Mouse (Mus musculus): ENCODE data around the gene Fkbp8. TPM values are rescaled to one million over a fixed set of nuclear protein-coding genes. Genes with fewer than 3 reads are reported as not detected.

Gene Fkbp8
- total RNA-seq, 2 experiments from 2014 or later: 162 to 184 TPM

DNA sequence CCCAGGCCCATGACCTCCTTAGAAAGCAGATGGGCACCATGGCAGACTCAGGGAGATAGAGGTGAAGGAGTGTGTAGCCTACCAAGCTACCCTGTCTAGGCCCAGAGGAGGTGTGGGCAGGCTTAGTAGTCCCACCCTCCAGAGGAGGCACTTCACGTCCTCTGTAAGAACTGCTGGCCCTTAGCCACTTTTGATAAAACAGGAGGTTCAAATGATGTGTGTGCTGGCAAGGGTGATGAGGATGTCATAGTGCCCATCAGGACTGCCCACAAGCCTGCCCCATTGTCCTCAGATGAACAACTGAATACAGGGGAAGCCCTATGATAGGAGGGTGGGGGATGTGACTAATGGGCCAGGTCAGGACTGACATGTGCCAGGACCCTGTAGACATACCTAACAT lies 25.3 kb downstream of the Fkbp8 start:
- DNase-seq (ENCODE audit: low spot score in 2 of 2): no peak

- DNase-seq (ENCODE audit: low spot score in 2 of 2): peak in 1 of 2 experiments; percentile 63
Observed at GRCm38 (mm10) chr8:70553740-70554139, 26.2 kb downstream of the Fkbp8 start.

DNA sequence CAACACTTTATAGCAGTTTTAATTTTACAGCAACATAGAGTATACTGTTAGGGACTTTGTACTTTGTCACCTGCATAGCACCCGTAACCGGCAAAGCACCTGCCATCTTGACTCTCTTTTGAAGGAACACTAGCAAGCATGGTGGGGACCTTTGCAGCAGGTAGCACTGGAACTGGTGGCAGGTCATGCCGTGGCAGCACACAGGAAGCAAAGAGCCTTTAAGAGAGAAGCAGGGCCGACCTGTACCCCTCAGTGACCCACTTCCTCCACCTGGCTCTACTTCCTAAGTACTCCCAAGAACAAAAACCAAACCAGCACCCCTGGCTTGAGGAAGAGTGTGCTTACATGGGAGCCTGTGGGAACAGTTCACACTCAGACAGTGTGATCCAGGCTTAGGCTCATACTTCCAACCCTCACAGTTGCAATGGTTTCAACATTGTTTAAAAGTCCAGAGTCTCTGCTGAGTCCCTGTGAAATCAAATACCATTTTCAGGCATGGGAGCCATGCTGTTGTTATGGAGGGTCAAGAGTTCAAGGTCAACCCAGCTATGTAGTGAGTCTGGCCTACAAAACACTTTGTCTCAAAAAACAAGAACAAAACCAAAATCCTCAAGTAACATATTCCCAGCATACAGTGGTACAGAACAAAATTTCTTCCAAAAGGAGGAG lies 27.7 kb downstream of the Fkbp8 start:
- DNase-seq (ENCODE audit: low spot score in 2 of 2): no peak

DNA sequence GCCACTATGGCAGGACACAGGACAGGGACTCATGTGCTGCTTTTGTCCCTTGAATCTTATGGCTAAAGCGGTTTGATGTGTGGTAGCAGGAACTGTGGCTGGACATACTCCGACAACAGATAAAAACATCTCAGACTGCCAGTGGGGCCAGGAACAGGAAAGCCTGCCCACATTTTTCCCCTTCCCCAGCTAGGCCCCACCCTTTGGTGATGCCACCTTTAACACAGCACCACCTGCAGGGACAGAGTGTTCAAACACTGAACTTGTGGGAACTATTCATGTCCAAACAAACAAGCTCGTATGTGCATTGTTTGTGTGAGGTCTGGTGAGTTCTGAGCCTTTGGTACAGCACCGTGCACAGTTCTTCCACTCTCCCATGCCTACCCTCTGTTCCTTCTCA lies 30.8 kb downstream of the Fkbp8 start:
- DNase-seq (ENCODE audit: low spot score in 2 of 2): no peak

- DNase-seq (ENCODE audit: low spot score in 2 of 2): no peak
Observed at GRCm38 (mm10) chr8:70558983-70559382, 31.5 kb downstream of the Fkbp8 start.

DNA sequence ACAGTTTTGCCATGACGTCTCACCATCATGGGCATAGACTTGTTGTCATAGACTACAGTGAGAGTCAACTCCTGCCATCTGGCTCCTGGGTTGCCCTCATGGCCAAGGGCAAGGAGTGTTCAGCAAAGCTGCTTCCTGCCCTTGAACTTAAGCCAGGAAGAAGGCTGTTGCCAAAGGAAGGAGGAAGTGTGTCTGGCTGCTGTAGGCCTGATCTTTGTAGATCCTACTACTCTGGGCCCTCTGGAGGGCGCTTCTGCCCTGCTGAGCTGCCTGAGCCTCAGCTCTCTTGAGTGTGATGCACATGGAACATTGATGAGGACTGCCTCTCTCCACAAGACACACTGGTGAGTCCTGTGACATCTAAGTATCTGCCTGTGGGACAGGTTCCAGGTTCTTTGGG lies 32.6 kb downstream of the Fkbp8 start:
- DNase-seq (ENCODE audit: low spot score in 2 of 2): peak in 1 of 2 experiments; percentile 44

- DNase-seq (ENCODE audit: low spot score in 2 of 2): no peak
Observed at GRCm38 (mm10) chr8:70560564-70560963, 33.0 kb downstream of the Fkbp8 start.

DNA sequence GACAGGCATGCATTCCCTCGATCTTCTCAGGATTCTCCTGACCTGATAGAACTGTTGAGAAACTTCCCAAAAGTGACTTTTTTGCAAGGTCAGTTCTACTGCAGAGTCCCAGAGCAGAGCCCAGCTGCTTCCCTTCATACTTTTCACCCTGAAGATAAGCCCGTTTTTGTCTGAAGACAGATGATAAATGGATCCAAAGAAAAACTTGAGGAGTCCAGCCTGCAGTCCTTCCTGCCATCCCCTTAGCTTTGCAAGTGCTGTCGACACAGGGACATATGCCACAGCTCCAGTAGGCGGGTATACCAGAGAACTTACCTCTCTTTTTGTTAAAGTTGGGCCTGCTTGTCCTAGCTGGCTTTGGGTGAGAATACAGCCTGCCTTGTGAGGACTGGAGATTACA lies 33.8 kb downstream of the Fkbp8 start:
- no peak for DNase-seq (ENCODE audit: low spot score in 2 of 2)

DNA sequence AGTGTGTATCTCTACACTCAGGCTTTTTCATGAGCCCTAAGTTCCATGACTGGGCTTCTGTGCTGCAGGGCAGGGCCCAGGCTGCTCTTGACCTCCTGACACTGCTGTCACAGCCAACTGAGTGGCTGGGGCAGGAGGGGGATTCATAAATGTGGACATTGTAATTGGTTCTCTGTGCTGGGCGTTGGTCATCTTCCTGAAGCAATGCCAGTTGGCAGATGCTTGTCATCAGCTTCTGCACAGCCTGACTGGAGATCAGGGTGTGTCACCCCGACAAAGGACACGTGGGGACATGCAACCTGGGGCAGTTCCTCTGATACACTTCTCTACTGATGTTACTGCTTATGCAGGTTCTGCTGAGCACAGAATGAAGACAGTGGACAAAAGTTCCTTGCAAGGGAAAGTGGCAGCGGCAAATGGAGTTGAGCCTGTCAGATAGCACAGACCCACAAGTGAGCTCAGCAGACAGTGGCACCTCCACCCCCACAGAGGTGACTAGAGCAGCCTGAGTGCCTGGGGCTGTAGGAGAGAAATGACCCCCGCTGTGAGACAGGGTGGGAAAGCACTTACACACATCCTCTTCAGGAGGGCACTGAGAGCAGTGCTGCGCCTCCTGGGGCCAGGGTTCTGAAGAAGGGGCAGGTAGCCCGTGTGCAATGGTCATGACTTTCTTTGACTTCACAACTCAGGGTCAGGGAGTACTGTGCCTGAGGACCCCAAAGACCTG lies 34.4 kb downstream of the Fkbp8 start:
- peak in 1 of 2 experiments; percentile 40 for DNase-seq (ENCODE audit: low spot score in 2 of 2)

- no peak for DNase-seq (ENCODE audit: low spot score in 2 of 2)
Observed at GRCm38 (mm10) chr8:70562802-70563201, 35.3 kb downstream of the Fkbp8 start.

DNA sequence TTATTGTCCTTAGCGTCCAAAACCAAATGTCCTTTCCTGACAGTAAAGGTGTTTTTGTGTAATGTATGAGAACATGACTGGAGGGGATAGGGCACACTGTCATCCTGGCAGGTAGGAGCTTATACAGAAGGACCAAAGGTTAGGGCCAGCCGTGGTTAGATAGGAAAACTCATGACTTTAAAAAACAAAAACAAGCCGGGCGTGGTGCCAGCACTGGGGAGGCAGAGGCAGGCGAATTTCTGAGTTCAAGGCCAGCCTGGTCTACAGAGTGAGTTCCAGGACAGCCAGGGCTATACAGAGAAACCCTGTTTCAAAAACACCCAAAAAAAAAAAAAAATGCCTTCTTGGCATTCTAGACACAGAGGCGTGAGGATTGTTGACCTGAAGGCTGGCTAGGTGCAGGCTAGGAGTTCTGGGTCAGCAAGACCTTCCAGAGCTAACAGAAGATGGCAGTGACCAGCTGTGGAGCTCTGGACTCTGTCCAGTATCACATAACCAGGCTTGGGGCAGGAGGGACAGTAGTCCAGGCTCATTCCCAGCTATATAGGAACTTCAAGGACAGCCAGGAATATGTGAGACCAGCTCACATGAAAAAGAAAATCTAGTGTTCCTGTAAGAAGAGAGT lies 36.4 kb downstream of the Fkbp8 start:
- DNase-seq (ENCODE audit: low spot score in 2 of 2): no peak

- no peak for DNase-seq (ENCODE audit: low spot score in 2 of 2)
Observed at GRCm38 (mm10) chr8:70564696-70565235, 37.2 kb downstream of the Fkbp8 start.

DNA sequence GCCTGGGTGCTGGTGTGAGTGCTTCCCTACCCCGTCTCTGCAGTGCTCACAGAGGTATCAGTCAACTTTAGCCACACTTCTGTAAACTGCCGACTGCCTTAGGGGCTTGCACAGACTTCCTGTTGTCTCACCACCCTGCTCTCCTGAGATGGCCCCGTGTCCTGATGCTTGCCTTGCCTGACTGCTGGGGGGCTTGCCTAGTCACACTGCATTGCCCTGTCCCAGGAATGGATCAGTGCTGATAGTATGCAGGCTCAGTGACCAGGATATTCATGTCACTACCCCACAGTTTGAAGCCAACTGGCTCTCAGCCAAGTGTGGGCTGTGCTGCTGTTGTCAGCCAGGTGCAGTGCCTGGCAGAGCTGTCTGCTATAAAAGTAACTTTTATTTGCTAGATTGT lies 38.0 kb downstream of the Fkbp8 start:
- DNase-seq (ENCODE audit: low spot score in 2 of 2): peak in 1 of 2 experiments; percentile 42

DNA sequence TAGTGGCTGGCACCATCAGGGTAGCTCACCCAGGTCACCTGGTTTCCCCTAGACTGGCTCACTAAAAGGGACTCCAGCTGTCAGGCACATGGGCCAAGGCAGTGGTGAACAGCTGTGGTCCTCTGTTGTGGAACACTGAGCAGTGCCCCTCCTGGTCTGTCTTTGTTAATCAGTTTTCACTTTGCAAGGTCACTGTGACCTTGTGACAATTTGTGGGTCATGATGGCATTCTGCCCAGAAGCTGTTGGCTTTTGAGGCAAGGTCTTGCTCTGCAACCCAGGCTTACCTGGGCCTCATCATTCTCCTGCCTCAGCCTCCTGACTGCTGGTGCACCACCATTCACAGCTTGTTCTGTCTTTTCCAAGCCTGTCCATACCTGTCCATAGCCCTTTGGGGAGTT lies 42.8 kb downstream of the Fkbp8 start:
- DNase-seq (ENCODE audit: low spot score in 2 of 2): no peak

- no peak for DNase-seq (ENCODE audit: low spot score in 2 of 2)
Observed at GRCm38 (mm10) chr8:70570990-70571389, 43.5 kb downstream of the Fkbp8 start.

- no peak for DNase-seq (ENCODE audit: low spot score in 2 of 2)
Observed at GRCm38 (mm10) chr8:70574302-70574701, 46.8 kb downstream of the Fkbp8 start.

GRCm38 (mm10) chr8:70574915-70575314 lies 47.4 kb downstream of the Fkbp8 start:
- no peak for DNase-seq (ENCODE audit: low spot score in 2 of 2)

GRCm38 (mm10) chr8:70577207-70577606 lies 49.7 kb downstream of the Fkbp8 start:
- DNase-seq (ENCODE audit: low spot score in 2 of 2): no peak

DNA sequence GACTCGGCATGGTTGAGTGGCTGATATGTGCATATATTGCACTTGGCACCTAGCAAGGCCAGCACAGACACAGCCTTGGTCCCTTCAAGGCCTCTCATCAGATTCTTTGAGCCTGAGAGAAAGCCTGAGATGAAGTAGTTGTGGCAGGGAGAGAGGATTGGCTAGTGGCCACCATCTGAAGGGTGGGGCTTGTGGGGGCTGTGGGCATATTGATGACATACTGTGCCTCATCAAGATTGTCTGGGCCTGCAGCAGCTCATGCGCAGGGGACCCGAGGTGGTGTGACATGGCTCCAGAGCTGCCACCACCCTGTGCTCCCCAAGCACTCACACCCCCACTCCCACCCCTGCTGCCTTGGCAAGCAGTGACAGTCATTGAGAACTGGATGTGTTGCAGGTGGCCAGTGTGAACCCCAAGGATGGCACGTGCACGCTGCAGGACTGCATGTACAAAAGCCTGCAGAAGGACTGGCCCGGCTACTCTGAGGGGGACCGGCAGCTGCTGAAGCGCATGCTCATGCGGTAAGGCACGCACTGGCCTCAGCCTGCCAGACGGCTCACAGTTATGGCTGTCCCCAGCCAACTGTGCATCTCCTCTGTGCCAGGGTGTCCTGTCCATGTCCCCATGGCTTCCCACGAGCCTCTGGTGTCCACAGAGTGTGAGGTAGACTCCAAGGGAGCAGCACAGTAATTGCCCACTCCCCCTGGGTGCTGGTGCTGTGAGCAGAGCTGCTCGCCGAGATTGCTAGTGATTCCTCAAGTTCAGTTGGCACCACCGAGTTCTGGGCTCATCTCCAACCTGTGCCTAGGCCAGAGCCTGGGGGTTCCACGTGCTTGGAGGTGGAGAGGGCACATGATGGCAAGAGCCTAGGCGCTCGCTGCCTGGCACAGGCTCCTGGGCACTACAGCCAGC lies 56.2 kb downstream of the Fkbp8 start:
- DNase-seq (ENCODE audit: low spot score in 2 of 2): no peak

- no peak for DNase-seq (ENCODE audit: low spot score in 2 of 2)
Observed at GRCm38 (mm10) chr8:70584606-70585257, 57.2 kb downstream of the Fkbp8 start.

Measured in gastrocnemius, postnatal 4 days (tissue).